Mouse (Mus musculus): ENCODE measurements around the gene Gm10762. TPM values are rescaled to one million over a fixed set of nuclear protein-coding genes. Genes with fewer than 3 reads are reported as not detected.

Gm10762 gene
- polyA plus RNA-seq, 1 experiment from 2014 or later = 23.1 TPM

DNA sequence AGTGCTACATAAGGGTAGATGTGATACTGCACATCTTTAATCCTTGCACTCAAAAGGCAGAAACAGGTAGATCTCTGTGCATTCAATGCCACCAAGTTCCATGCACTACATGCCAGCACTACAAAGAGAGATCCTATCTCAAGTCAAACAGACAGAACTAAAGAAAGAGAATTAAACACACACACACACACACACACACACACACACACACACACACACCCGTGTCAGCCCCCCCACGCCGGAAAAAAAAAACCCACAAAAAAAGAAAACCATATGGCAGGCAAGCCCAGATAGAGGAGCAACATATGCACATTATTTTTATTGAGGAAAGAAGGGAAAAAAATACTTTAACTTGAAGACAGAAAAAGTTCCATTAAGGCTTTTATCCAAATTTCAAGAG lies 39.1 kb downstream of the Gm10762 start:
- no peak for DNase-seq
- no peaks in the 10 kb centered on the region for H3K9me3 ChIP-seq (ENCODE audit: control insufficient read depth, low read length)
- no peaks in the 10 kb centered on the region for H3K27me3 ChIP-seq (ENCODE audit: control insufficient read depth, insufficient read depth, low read length)
- H3K4me2 ChIP-seq (ENCODE audit: low read length) = no peak overlapping the region
- no peak overlapping the region for H3K9ac ChIP-seq (replicated peaks; ENCODE audit: low read length)
- no peak overlapping the region for H3K27ac ChIP-seq (replicated peaks; ENCODE audit: low read depth, low read length)
- H3K4me1 ChIP-seq (ENCODE audit: control insufficient read depth, insufficient read depth, low read length) = no peaks in the 10 kb centered on the region
- 87% methylated on average over 3 of the region's 3 CpGs for WGBS
- H3K4me3 ChIP-seq (replicated peaks; ENCODE audit: low read depth, low read length) = no peak overlapping the region
- ATAC-seq (ENCODE audit: low FRiP score, low TSS enrichment) = no peak
- H3K36me3 ChIP-seq (ENCODE audit: control insufficient read depth, insufficient read depth, low read length) = peaks cover 40% of the 10 kb centered on the region

DNA sequence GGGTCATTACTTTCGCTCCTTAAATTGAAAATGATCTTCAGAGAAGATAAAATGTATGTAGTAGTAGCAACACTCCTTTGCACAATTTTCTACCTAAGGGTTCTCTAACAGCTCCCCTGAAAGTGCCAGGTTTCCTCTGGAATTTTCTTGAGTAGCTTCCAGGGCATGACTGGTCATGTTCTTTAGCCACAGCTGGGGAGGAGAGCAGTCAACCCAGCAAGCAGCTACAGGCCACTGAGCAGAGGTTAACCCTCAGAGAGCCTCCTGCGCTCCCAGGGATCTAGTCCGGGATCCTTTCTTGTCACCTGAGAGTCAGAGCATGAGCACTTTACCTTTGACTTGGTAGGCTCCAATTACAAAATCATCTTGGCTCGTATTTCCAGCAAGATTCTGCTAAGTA lies 42.7 kb downstream of the Gm10762 start:
- H3K27ac ChIP-seq (replicated peaks; ENCODE audit: low read depth, low read length) = no peak overlapping the region
- H3K4me1 ChIP-seq (ENCODE audit: control insufficient read depth, insufficient read depth, low read length) = no peaks in the 10 kb centered on the region
- DNase-seq (no peak), ATAC-seq (ENCODE audit: low FRiP score, low TSS enrichment) (no peak)
- H3K4me2 ChIP-seq (ENCODE audit: low read length) = no peak overlapping the region
- H3K9me3 ChIP-seq (ENCODE audit: control insufficient read depth, low read length) = no peaks in the 10 kb centered on the region
- 95% methylated on average over 4 of the region's 4 CpGs for WGBS
- H3K36me3 ChIP-seq (ENCODE audit: control insufficient read depth, insufficient read depth, low read length) = peaks cover 12% of the 10 kb centered on the region
- H3K27me3 ChIP-seq (ENCODE audit: control insufficient read depth, insufficient read depth, low read length) = no peaks in the 10 kb centered on the region
- no peak overlapping the region for H3K4me3 ChIP-seq (replicated peaks; ENCODE audit: low read depth, low read length)
- no peak overlapping the region for H3K9ac ChIP-seq (replicated peaks; ENCODE audit: low read length)

Small RNAs within 50 kb of the gene (microRNA-seq; reads per million reads assigned to microRNA genes)
- gene Gm22859 = not detected

Other genes with a start within 250 kb of the Gm10762 start
- gene Tmem87b, start 149.6 kb downstream of the Gm10762 start, polyA plus RNA-seq (2014; fragmentation: Nextera tagmentation; extraction: Ambion mirVana) = 32.4 and 39.0 TPM in 2 replicates
- gene Fbln7, start 104.7 kb downstream of the Gm10762 start, polyA plus RNA-seq (2014; fragmentation: Nextera tagmentation; extraction: Ambion mirVana) = 1.4 and 1.7 TPM in 2 replicates
- 12.4 and 14.1 TPM in 2 replicates for gene Zc3h8, start 23.6 kb downstream of the Gm10762 start, polyA plus RNA-seq (2014; fragmentation: Nextera tagmentation; extraction: Ambion mirVana)
- gene Zc3h6, start 323 bp downstream of the Gm10762 start, polyA plus RNA-seq (2014; fragmentation: Nextera tagmentation; extraction: Ambion mirVana) = 5.7 and 6.0 TPM in 2 replicates
- gene Vinac1, start 80.4 kb upstream of the Gm10762 start, polyA plus RNA-seq (2014; fragmentation: Nextera tagmentation; extraction: Ambion mirVana) = 1.1 and 1.2 TPM in 2 replicates
- 28.5 and 31.1 TPM in 2 replicates for gene Ttl, start 98.2 kb upstream of the Gm10762 start, polyA plus RNA-seq (2014; fragmentation: Nextera tagmentation; extraction: Ambion mirVana)
- 8.3 and 9.5 TPM in 2 replicates for gene Polr1b, start 133.3 kb upstream of the Gm10762 start, polyA plus RNA-seq (2014; fragmentation: Nextera tagmentation; extraction: Ambion mirVana)
- 24.4 and 25.0 TPM in 2 replicates for gene Chchd5, start 162.0 kb upstream of the Gm10762 start, polyA plus RNA-seq (2014; fragmentation: Nextera tagmentation; extraction: Ambion mirVana)
- 42.0 and 59.0 TPM in 2 replicates for gene Slc20a1, start 231.0 kb upstream of the Gm10762 start, polyA plus RNA-seq (2014; fragmentation: Nextera tagmentation; extraction: Ambion mirVana)

Measured in midbrain, embryonic 14.5 days (tissue).